Mouse (Mus musculus) embryo, embryonic 11 days (tissue): ENCODE measurements around the gene Med13l.
"Not testable (repeated sequence)": the region's sequence is repeated elsewhere in the genome, so short reads cannot be mapped to it uniquely, and the experiment has no call there.

ENCODE experiments used
- DNase-seq: peaks from one replicate; pipeline ENCODE4 v3.0.0-alpha.2; 2015

Med13l gene

DNA sequence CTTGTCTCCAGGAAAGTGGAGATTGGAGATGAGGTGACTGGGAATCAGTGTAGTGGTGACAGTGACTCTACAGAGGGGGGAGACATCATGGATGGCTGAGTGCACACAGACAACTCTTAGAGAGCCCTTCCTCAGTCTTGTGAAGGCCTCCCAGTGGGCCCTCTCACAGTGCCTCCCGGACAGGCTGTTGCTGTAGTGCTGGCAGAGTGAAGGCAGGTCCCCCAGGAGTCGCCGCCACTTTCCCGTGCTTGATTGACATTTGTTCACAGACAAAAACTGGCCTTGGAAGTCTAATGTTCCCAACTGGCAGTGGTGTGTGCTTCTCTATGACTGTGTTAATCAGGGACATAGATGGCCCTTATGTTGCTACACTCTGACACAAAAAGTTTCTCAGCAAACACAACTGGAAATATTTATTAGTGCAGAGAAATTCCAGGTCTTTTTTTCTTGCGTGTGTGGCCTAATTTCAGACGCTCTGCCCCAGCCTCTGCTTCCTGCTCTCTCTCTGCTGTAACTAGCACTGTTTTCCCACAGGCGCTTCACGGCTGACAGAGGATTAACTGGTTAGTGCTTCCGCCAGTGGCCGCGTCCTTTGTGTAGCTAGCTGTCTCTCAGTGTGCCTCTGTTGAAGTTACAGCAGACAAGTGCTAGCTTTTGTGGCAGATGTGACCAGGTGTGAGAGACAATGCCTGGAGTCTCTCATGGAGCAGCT lies 75.2 kb downstream of the Med13l start:
- DNase-seq = peak; percentile 57

DNA sequence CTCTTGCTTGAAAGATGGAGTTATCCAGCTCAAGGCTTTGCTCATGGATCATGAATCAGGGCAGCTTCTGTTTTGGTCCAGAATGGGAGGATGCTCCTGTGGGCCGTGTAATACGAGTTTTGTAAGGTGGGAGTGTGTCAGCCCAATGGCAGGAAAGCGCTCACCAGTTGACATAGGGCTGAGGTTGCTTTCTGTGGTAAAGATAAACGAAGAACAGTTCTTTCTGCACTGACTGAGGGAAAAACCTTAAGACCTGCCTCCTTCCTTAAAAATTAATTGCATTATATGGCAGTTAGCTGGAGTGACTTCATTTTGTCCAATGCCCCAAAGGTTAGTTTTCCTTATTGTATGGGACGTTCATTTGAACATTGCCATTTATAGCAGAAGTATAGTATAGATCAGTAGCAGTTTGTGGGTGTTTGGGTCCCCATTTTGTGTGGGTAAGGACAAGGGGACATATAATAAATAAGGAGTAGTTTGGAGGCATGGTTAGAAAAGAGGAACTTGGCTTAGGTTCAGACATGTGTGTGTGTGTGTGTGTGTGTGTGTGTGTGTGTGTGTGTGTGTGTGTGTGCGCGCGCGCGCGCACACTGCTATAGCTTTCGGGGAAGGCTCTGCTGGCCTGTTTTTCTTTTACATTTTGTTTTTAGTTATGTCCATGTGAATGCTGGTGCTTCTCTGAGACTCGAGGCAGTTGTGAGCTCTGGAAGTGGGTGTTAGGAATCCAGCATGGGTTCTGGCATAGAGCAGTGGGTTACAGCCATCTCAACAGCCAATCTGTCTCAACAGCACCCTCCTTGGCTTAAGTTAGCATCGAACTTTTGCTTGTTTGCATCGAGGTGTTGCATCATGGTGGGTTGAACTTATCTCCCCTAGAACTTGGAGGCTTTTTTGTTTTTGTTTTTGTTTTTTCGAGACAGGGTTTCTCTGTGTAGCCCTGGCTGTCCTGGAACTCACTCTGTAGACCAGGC lies 76.2 kb downstream of the Med13l start:
- DNase-seq = no peak

DNA sequence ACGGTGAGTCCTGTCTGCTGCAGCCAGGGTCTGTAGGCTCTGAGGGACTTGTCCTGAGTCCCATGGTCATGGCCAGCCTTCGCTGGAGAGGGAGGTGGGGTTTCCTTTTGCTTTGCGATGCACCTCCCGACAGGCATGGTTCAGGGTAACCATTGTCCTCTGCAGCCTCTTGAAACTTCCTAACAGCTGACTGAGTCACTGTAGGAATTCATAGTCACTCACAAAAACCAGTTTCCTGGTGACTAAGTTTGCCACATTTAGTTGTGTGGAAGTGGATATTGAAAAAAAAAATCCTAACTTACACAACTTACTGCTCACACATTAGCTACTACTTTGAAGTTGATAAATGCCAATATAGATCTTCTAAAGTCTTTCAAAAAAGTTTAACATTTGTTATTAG lies 77.5 kb downstream of the Med13l start:
- no peak for DNase-seq

DNA sequence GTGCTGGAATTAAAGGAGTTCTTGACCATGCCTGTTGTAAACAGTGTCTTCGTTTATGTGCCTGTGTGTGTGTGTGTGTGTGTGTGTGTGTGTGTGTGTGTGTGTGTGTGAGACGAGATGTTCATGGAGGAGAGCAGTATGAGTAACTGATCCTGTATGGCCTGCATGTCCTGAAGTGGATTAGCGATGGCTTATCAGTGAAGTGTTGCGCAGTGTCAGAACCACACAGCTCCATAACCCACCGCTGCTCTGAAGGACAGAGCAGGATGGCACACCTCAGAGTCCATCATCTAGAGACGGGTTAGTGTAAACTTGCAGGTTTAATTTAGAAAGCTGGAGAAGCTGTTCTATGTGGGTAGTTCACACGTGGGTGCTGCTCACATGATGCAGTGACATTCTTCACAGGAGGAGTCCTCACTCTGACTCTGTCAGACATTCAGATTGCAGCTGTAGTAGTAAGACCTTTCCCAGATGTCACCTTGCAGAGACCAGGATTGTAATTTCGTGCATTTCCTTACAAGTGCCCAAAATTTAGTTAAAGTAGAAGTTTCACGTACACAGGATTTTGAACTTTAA lies 78.1 kb downstream of the Med13l start:
- DNase-seq = no peak

DNA sequence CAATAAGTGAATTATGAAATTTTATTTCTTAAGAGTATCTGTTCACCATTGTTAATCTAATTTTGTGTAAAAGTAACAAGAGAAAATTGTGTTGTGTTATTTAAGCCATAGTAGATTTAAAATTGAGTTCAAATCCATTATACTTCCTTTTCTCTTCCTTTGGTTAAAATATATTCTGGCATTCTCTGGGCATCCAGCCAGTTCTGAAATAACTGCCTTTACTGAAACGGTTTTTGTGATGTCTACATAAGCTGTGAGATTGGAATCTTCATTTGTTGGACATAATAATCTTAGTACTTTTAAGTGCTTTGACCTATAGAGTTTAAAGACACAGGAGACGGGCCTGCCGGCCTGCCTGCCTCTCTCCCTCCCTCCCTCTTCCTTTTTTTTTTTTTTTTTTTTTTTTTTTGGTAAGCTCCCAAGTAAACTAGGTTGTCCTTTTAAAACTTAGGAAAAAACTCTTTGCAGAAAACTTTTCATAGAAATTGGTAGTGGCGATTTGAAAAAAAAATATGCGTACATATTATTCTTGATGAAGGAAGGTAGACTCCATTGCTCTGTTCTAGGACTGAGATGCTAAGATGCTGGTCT lies 78.7 kb downstream of the Med13l start:
- no peak for DNase-seq

DNA sequence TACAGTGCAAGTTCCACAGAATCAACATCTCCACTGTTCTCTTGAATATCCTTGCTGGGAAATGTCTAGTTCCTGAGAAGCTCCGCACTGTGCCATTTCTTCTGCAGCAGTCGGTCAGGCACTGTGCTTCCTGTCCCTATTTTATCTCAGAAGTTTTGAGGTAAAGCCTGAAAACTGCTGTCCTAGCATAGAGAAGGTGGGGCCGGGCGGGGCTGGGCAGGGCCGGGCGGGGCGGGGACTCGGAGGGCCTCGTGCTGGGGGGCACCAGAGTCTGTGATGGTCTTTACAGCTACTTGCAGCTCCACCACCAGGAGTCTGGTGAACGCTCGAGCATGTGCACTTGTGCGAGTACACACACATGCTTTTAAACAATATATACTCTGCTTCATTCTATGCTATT lies 83.6 kb downstream of the Med13l start:
- no peak for DNase-seq

DNA sequence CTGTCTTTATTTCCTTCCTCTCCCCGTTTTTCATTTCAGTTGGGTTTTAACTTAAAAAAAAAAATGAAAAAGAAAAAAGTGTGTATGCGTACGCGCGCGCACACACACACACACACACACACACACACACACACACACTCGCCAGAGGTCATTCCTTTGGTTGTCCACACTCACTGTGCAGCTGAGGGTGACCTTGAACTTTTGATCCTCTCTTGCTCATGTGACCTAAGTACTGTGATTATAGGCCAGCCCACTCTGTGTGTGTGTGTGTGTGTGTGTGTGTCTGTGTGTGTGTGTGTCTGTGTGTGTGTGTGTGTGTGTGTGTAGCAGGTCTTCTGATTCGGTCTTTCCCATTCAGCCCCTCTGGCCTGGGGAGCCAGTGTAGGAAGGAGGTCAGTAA lies 84.0 kb downstream of the Med13l start:
- no peak for DNase-seq

DNA sequence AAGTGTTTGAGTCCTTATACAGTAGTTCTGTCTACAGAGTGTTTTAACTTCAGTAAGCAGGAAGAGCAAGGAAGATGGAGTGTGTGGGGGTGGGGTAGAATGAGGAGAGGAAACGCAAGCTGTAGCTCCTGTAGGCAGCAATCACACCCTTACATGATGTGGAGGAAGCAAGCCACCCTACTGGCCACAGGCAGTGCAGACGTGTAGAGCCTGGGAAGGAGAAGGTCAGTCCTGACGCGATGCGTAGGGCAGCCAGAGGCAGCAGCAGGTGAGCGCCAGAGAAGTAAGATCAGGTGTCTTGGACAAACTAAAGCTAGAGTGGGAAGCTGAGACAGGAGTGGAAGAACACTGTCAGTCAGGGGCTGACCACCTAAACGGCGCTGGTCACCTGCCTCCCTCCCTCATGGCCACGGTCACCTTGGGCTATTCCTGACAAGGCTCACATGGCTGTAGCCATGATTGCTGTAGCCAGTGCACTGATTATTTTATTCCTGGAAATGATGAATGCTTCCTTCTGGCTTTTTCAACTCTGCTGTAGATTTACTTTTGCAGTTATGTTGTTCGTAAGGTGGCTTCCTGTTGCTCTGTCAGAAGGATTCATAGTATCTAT lies 84.8 kb downstream of the Med13l start:
- DNase-seq = no peak

DNA sequence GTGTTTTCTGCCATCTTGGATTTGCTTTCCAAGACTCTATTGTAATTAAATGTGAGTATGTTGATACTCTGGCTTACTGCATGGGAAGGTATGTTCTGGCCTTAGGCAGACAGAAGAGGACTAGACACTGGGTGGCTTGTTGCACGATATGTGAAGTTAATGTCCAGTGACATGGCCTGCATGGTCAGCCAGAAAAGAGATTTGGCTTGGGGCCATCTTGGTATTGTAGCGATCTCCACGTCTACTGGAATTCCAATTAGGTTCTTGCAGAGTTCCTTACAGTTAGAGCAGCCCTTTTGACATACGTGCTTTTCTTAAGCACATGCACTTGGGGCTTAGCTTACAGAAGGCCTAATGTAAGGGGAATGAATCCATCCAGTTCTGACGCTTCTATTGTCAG lies 86.4 kb downstream of the Med13l start:
- no peak for DNase-seq

DNA sequence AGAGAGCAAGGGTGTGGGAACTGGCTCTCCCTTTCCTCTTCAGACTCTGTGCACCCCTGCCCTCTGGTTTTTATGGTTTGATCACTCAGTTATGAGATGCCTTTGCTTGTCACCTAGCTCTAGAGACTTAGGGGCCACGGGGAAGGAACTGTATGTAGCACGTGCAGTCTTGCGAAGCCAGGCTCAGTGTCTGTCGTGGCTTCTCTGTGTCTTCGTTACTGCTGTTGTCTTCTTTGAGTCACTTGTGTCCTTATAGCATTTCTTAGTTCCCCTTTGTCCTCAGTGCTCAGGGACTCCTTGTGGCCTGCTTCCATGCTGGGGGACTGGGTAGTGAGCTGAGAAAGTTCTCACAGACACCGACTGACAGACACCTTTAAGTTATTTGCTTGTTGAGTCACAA lies 86.9 kb downstream of the Med13l start:
- no peak for DNase-seq

DNA sequence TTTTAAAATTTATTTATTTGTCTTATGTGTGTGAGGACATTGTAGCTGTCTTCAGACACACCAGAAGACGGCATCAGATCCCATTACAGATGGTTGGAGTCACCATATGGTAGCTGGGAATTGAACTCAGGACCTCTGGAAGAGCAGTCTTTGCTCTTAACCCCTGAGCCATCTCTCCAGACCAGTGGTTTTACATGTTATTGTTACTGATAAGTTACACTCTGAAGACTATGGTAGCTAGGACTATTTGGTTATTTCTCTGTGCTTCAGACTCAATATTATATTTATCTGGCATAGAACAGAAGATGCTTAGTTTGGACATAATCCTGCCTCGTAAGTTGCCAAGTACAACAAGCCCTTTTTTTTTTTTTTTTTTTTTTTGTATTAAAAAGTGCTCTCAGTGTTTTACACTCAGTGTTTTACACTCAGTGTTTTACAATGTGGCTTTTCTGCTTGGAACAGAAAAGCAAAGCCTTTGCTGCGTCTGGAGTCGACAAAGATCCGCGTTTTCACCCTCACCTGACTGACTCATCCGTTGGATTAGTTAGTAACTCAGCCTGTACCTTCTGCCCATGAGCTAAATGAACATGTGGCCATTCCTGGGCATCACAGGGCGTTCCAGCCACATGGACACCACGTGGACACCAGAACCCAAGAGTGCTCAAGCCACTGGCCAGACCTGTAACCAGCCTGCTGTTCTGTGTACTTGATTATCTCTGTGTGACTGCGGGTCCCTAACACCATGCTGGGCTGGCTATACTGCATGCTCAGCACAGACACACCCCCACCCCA lies 88.9 kb downstream of the Med13l start:
- no peak for DNase-seq

DNA sequence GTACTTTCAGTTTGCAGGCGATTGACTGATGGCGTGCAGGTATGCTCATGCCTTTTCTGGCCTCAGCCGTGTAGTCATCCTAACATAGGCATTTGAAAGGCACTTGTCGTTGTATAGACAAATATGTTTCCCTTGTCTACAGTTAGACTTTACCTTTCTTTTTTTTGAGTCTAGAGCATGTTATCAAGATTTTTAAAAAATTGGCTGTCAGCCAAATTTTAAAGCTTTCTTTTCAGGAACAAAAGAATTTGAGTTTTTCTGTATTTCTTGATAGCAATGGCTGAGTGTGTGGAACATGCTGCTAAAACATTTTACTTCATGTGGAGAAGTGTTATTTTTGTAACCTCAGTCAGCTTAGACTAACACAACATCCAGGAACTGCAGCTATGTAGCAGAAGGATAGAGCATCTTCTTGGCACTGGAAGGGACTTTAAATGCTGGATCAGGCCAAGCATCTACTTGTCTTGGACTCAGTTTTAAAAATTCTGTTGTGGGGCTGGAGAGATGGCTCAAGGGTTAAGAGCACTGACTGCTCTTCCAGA lies 89.6 kb downstream of the Med13l start:
- DNase-seq = no peak

DNA sequence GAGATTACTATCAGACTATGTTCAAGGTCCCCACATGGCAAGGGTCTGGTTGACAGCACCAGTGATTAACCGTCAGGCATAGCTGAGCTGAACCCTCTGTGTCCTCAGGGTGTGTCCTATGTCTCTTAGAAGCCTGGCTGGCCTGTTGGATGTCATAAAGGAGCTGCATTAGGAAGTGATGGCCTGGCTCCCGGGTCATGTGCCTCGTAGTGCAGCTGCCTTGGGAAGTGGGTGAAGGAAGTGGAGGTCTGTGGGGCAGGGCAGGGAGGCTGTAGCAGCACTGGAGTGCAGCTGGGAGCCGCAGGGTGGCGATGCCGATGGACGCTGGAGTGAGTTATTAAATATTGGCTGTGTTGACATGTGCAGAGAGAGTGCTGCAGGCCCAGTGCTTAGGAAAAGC lies 90.3 kb downstream of the Med13l start:
- DNase-seq = no peak

DNA sequence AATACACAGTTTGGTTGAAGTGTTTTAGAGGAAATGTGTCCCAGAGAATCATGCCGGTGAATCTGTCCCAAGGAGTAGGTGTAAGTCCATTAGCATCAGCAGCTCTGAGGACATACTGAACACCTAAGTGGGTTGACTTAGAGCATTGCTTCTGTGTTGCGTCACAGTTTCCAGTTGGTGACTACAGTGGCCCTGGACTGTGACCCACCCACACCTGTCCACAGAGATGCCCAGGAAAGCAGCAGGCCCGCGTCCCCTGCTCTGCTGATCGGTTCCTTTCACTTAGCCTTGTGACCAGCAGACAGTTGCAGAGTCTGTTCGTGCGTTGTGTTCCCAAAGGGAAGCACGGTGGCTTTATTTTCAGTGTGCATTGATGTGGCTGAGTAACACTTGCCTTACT lies 92.1 kb downstream of the Med13l start:
- DNase-seq = no peak

DNA sequence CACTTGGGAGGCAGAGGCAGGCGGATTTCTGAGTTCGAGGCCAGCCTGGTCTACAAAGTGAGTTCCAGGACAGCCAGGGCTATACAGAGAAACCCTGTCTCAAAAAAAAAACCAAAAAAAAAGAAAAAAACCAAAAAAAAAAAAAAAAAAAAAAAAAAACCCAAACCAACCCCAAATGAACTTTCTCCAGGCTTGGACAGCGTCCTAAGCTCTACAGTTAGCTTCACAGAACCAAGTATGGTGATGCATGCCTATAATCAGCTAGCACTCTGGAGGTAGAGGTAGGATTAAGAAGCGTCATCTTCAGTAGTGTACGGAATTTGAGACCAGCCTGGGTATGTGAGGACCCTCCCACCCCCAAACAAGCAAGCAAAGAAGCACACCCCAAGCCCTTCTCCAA lies 92.6 kb downstream of the Med13l start:
- not testable (repeated sequence) for DNase-seq

DNA sequence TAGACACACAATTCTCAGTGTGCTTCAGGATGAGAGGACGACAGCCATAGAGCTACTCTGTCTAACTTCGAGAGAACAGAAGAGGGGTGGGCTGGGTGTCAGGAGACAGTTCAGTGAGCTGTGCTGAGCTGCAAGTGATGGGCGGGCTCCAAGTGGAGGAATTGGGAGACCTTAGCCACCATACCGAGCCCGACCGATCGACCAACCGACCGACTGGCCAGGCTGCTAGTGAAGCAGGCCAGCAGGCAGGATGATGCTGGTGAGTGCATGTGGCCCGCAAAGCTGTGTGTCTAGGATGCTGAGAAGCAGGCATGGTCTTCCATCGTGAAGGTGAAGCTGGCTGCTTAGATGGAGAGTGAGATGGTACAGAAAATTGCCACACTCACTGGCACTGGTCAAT lies 94.1 kb downstream of the Med13l start:
- DNase-seq = no peak

DNA sequence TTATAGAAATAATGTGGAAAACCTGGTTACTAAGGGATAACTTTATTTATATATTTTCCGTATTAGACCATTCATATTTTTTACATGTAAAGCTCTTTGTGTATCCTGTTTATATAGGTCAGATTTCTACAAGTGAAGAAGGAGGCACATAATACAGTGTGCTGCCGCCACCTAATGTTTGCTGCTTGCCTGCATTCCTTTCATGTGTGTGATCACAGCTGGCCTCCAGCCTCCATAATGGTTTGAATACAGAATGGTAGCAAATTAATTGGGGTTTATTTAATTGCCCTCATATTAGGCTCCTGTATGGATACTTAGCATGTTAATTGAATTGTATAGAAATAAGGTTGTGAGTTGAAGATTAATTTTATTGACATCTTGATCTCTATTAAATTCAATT lies 94.5 kb downstream of the Med13l start:
- DNase-seq = no peak

DNA sequence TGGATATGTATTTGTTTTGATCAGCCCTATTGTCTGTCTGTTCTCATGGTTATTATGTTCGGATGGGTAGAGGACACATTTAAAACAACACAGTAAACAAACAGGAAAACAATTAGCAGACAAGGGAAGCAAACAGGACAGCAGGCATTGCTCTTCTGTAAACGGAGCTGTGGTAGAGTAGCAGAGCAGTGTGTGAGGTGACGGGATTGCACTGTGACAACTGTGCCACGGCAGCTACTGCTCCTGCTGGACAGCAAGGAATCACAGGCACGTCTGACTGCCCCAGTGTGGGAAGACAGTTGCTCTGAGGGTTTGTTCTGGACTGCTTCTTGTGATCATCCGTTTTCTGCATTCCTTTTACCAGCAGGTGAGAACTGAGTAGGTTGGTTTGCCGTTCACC lies 94.9 kb downstream of the Med13l start:
- DNase-seq = no peak

DNA sequence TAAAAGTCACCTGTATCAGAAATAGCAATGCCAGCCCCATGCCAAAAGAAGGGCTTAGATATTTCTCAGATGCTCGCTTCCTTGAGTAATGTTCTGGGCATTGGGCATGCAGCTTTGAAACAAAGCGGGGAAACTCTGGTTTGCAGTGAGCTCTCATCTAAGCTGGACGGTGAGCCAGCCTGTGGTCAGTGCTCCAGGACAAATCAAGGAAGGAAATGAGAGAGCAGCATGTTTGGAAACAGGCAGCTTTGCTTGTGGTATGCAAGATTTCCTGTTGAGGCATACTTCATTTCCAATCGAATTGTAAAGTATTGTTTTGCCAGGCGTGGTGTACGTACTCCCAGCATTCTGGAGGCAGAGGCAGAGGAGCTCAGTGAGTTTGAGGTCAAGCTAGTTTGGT lies 95.5 kb downstream of the Med13l start:
- DNase-seq = no peak

DNA sequence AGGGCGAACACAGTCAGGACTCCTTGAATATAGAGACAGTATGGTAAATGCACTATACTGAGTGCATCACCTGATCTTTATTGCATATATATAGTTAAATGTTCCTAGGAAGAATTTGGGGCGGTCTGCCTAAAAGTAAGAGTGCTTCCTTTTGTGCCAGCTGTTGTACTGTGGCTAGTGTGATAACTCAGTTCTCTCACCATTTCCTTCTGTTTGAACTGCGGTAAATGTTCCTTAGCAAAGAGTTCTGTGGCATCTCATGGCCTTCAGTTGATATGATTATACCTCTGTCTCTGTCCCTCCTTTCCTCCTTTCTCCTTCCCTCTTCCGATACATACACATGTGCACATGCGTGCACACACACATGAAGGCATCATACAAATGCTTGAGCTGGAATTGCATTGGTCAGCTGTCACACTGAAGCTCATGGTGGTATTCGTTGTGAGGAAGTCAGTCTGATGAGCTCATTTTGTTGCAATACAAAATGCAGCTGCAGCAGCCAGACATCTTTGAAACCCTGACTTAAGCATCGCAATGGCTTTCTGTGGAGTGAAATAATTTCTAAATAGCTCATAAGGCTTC lies 97.9 kb downstream of the Med13l start:
- DNase-seq = no peak

DNA sequence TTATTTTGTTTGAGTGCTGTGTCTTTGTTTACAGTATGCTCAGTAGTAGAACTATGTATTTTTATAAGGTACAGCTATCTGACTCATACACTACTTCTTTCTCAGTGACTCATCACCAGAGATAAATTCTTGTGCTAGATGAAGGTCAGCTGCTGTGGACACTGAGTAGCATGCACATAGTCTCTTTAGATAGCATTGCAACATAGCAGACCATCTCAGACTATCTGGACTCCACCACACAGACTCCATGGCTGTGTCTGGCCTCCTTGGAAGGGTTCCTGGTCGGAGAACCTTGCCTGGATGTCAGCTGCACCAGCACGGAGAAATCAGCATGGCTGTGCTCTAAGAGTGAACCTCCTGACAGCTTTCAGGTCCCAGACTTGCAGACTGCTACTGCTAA lies 99.2 kb downstream of the Med13l start:
- no peak for DNase-seq

DNA sequence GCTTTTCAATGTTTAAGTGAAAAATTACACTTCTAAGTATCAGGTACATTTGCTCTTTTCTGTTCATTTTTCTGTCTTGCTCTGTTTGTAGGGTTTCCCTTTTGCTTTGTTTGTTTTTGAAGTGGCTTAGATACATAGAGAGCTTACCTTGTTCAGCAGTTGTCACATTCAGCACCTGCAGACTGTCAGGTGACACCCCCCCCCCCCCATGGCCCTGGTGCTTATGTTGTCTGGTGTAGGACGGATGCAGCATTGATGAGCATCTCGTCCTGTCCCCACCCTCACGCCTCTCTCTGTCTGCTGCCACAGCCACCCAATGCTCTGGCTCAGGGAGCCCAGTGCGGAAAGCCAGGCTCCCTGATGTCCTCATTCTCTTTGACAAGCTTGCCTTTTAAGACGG lies 101.3 kb downstream of the Med13l start:
- DNase-seq = no peak
